Comparison of ENCODE assay signal across 20 mouse cellular contexts in the genomic region with DNA sequence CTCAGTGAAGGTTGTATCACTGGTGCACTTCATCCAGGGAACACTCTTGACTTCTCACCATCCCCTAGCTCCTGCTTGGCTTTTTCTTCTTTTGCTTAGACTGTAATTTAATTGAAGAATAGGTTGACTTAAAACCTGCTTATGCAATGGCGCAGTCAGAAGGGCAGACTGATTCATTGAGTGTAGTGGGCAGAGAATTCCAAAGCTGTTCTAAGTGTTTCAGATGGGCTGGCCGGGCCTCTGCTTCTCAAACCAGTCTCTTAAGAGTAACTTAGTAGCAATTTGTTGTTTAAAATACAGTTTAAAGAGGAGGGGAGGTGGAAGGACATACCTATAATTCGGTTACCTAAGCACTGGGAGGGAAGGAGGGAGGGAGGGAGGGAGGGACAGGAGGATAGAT. TPM values are rescaled to one million over a fixed set of nuclear protein-coding genes. Genes with fewer than 3 reads are reported as not detected.
"Had no signal": no experiment of that assay in that cellular context is flagged by ENCODE, and none has a peak within 500 bp of the region (broad histone marks: within the 10 kb centered on the region; RNA-seq: fewer than 3 reads in every experiment).

No protein-coding gene starts in this region.

- ATAC-seq: midbrain, embryonic 16.5 days had no signal

- DNase-seq: lung, embryonic 14.5 days; midbrain, embryonic 14.5 days; retina, postnatal 1 day; right cerebral cortex, adult 18-20 months; right cerebral cortex, postnatal 25 days; right cerebral cortex, postnatal 4 days; spleen, adult 18-20 months; thymus, adult 18-20 months; thymus, postnatal 14 days; thymus, postnatal 36 days had no signal

- H3K4me3 ChIP-seq: midbrain, embryonic 10.5 days; midbrain, embryonic 12.5 days; myocyte; neural tube, embryonic 13.5 days; neural tube, embryonic 15.5 days had no signal

- H3K27me3 ChIP-seq: midbrain, embryonic 12.5 days; neural tube, embryonic 13.5 days; neural tube, embryonic 15.5 days had no signal

- H3K4me2 ChIP-seq: liver, embryonic 11.5 days; lung, embryonic 14.5 days; midbrain, embryonic 12.5 days; neural tube, embryonic 13.5 days; neural tube, embryonic 15.5 days had no signal

- H3K9me3 ChIP-seq: midbrain, embryonic 10.5 days; midbrain, embryonic 12.5 days; neural tube, embryonic 13.5 days; neural tube, embryonic 15.5 days had no signal

- H3K36me3 ChIP-seq: midbrain, embryonic 10.5 days; midbrain, embryonic 12.5 days; neural tube, embryonic 13.5 days; neural tube, embryonic 15.5 days had no signal

- H3K9ac ChIP-seq: liver, embryonic 14.5 days; lung, embryonic 14.5 days; midbrain, embryonic 12.5 days; neural tube, embryonic 13.5 days; neural tube, embryonic 15.5 days had no signal

- H3K27ac ChIP-seq: liver, embryonic 14.5 days; midbrain, embryonic 10.5 days; midbrain, embryonic 12.5 days; neural tube, embryonic 13.5 days; neural tube, embryonic 15.5 days had no signal

RNA-seq across cellular contexts. Expression of gene Pard3, which starts 5.0 kb away (rescaled TPM):
- total RNA-seq: megakaryocyte, adult 5-6 weeks; megakaryocyte-erythroid progenitor cell, adult 5-6 weeks had no signal
